Mouse (Mus musculus) heart, embryonic 14.5 days (tissue): Measurements from ENCODE around the gene Olfr1274-ps. TPM values are rescaled to one million over a fixed set of nuclear protein-coding genes. Genes with fewer than 3 reads are reported as not detected.
"Not testable (repeated sequence)": the region's sequence is repeated elsewhere in the genome, so short reads cannot be mapped to it uniquely, and the experiment has no call there.

Experiments used
- ATAC-seq: fragments of 200-750 bp; cut with Nextera tagmentation; 2 replicates; pipeline ENCODE4 v1.8.0; 2017; ENCODE audit warnings: low read depth, moderate TSS enrichment; ENCODE audit not compliant: insufficient number of reproducible peaks, insufficient read depth, low FRiP score
- H3K27ac ChIP-seq, 2 experiments: fragments of 200-500 bp in 1 of 2; fragments of 300-500 bp in 1 of 2; sonication (generic) in 1 of 2; replicated peaks in 1 of 2; 2 replicates each; pipeline ENCODE4 v1.5.1; 2012 to 2014; ENCODE audit warnings: low read depth in 2 of 2, low read length in 2 of 2, control low read depth in 1 of 2, mild to moderate bottlenecking in 1 of 2, mixed read lengths in 1 of 2; ENCODE audit not compliant: control insufficient read depth in 1 of 2, insufficient read depth in 1 of 2
- H3K27me3 ChIP-seq: fragments of 300-500 bp; sonication (generic); 2 replicates; pipeline ENCODE4 v1.6.1; 2014; ENCODE audit warnings: mild to moderate bottlenecking, low read length, control low read depth; ENCODE audit not compliant: control insufficient read depth, insufficient read depth
- H3K36me3 ChIP-seq: fragments of 300-500 bp; sonication (generic); 2 replicates; pipeline ENCODE4 v1.6.1; 2014; ENCODE audit warnings: mild to moderate bottlenecking, control low read depth, low read length, mixed read lengths; ENCODE audit not compliant: control insufficient read depth, insufficient read depth
- H3K4me1 ChIP-seq, 2 experiments: fragments of 200-500 bp in 1 of 2; fragments of 300-500 bp in 1 of 2; sonication (generic) in 1 of 2; 2 replicates each; pipeline ENCODE4 v1.6.1; 2012 to 2014; ENCODE audit warnings: low read length in 2 of 2, control low read depth in 1 of 2, mixed read lengths in 1 of 2; ENCODE audit not compliant: control insufficient read depth in 2 of 2, insufficient read depth in 2 of 2
- H3K4me2 ChIP-seq: fragments of 300-500 bp; sonication (generic); 2 replicates; pipeline ENCODE4 v1.6.1; 2014; ENCODE audit warnings: mild to moderate bottlenecking, low read length
- H3K4me3 ChIP-seq, 2 experiments: fragments of 200-500 bp in 1 of 2; fragments of 300-500 bp in 1 of 2; sonication (generic) in 1 of 2; 2 replicates each; pipeline ENCODE4 v1.5.1; 2012 to 2014; ENCODE audit warnings: low read length in 2 of 2, mild to moderate bottlenecking in 2 of 2, control low read depth in 1 of 2, low read depth in 1 of 2, moderate library complexity in 1 of 2; ENCODE audit not compliant: control insufficient read depth in 1 of 2, insufficient read depth in 1 of 2
- H3K9ac ChIP-seq: fragments of 300-500 bp; sonication (generic); 2 replicates; pipeline ENCODE4 v1.6.1; 2014; ENCODE audit warnings: mild to moderate bottlenecking, low read length
- H3K9me3 ChIP-seq: fragments of 300-500 bp; sonication (generic); 2 replicates; pipeline ENCODE4 v1.6.1; 2016; ENCODE audit warnings: low read length, control low read depth; ENCODE audit not compliant: control insufficient read depth
- WGBS: fragments of 180-500 bp; shearing (Covaris S2); extraction: QIAGEN DNeasy Blood & Tissue Kit; methylation state at CpG from one replicate; pipeline ENCODE4 v1.1.7; 2014; 5-methylcytosine and 5-hydroxymethylcytosine counted together
- polyA plus RNA-seq: library from polyadenylated mRNA; unstranded; fragments of >200 nt; fragmentation: Nextera tagmentation; extraction: Ambion mirVana; gene quantifications from 2 replicates; pipeline ENCODE4 v1.2.1, GENCODE M21; 2014

Olfr1274-ps gene
- polyA plus RNA-seq, 1 experiment from 2014 or later: not detected

- H3K36me3 ChIP-seq, ATAC-seq, H3K27ac ChIP-seq, H3K4me1 ChIP-seq, H3K9me3 ChIP-seq, H3K4me3 ChIP-seq, H3K27me3 ChIP-seq, H3K9ac ChIP-seq, H3K4me2 ChIP-seq: not testable (repeated sequence)
- no CpG with 5 or more reads among the region's 11 CpGs for WGBS
Measured at GRCm38 (mm10) chr2:90428988-90429717, 30.7 kb downstream of the Olfr1274-ps start.

DNA sequence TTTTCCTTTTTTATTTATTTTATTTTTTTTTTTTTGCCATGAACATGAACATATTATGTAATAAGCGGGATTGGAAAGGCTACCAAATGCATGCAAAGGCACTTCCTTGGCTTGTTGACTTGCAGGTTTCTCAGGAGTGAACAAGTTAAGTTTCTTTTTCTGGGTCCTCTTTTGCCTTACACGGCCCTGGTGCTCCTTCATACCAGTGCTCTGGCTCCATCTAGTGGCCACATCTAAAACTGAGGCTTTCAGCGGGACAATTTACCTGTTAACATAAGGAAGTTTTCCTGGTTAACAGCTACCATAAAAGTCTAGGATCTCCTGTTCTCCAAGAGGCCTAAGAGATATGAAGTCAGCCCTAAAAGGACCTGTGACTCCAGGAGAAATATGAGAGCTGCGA, 31.3 kb downstream of the Olfr1274-ps start:
- H3K4me2 ChIP-seq, H3K9me3 ChIP-seq, ATAC-seq, H3K4me1 ChIP-seq, H3K27ac ChIP-seq, H3K36me3 ChIP-seq, H3K27me3 ChIP-seq, H3K9ac ChIP-seq, H3K4me3 ChIP-seq: not testable (repeated sequence)
- WGBS: no CpG with 5 or more reads among the region's 4 CpGs

- H3K4me2 ChIP-seq, H3K4me3 ChIP-seq, ATAC-seq, H3K4me1 ChIP-seq, H3K27ac ChIP-seq, H3K9ac ChIP-seq, H3K36me3 ChIP-seq, H3K27me3 ChIP-seq, H3K9me3 ChIP-seq: not testable (repeated sequence)
- WGBS: 94% methylated on average over 1 of the region's 5 CpGs
Measured at GRCm38 (mm10) chr2:90437453-90437852, 39.0 kb downstream of the Olfr1274-ps start.

DNA sequence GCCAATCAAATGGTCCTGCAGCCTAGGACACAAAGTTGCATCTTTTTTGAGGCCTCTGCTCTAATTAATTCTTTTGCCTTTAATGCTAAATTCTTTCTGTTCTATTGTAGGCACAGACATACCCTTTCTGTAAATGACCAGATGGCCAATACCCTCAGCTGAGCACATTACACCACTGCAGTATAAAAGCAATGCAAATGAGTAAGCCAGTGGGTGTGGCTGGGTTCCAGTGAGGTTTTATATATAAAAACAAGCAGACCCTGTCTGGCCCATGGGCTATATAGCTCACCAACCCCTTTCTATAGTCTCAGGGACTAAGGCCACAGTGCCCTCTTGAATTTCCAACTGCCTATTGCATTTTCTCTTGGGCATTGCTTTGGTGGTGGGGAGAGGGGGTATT, 41.7 kb downstream of the Olfr1274-ps start:
- not testable (repeated sequence) for H3K9me3 ChIP-seq, H3K4me1 ChIP-seq, H3K36me3 ChIP-seq, ATAC-seq, H3K27me3 ChIP-seq, H3K27ac ChIP-seq, H3K4me2 ChIP-seq, H3K4me3 ChIP-seq, H3K9ac ChIP-seq

- H3K27me3 ChIP-seq, H3K4me2 ChIP-seq, H3K4me1 ChIP-seq, H3K36me3 ChIP-seq, H3K9ac ChIP-seq, H3K9me3 ChIP-seq, ATAC-seq, H3K27ac ChIP-seq, H3K4me3 ChIP-seq: not testable (repeated sequence)
- 76% methylated on average over 4 of the region's 4 CpGs for WGBS
Measured at GRCm38 (mm10) chr2:90441811-90442210, 43.3 kb downstream of the Olfr1274-ps start.

DNA sequence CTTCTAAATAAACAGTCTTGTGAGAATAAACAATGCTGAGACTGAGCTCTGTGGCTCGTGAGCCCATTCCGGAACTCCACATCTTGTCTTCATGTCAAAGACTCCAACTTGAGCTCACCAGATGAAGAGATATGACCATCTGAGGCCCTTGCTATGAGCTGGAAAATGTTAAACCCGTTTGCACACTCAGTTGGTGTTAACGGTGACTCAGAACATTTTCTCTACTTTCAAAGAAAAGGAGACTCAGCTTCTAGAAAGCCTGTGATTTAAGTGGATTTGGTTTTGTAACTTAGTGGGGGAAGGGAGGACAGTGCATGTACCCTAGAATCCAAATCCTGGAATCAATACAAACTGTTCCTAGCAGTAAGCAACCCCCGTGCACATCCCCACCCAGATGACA, 45.3 kb downstream of the Olfr1274-ps start:
- Histone ChIP-seq H3K4me2 (no peak overlapping the region), H3K4me1 (no peaks in the 10 kb centered on the region), H3K9me3 (no peaks in the 10 kb centered on the region), H3K4me3 (no peak overlapping the region), H3K36me3 (no peaks in the 10 kb centered on the region), H3K9ac (no peak overlapping the region), H3K27ac (no peak overlapping the region), H3K27me3 (no peaks in the 10 kb centered on the region)
- 77% methylated on average over 5 of the region's 5 CpGs for WGBS
- no peak for ATAC-seq

DNA sequence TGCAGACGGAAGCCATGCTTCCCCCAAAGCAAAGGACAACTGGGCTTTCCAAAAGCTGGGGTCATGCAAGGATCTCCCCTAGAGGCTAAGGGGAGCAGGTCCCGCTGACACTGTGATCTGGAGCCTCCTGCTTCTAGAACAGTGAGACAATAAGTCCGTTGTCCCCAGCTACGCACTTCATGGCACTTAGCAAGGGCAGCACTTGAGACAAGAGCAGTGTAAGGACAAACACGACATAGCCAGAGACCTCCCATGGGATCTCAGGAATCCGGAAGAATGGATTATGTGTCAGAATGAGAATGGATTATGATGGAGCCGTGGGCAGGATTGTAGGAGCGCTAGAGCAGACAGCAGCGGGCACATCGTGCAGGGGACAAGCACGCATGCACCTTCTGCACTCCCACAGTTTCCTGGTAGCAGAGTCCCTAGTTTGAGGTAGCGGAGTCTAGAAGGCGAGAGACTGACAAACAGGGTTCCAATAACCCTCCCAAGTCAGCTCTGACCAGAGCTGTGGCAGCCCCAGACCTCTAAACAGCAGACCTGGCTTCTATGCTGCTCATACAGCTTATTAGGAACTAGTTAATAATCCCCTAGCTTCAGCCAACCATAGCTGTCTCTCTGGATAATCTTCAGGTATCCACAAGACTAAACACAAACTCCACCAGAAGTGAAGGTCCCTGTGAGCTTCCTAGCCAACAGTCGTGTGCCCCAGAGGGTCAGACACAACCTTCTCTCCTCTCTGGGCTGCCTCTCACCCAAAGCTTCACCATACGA, 50.7 kb downstream of the Olfr1274-ps start:
- H3K27ac ChIP-seq: no peak overlapping the region
- H3K9ac ChIP-seq: no peak overlapping the region
- ATAC-seq: no peak
- H3K9me3 ChIP-seq: no peaks in the 10 kb centered on the region
- no peak overlapping the region for H3K4me2 ChIP-seq
- H3K4me3 ChIP-seq: no peak overlapping the region
- no peaks in the 10 kb centered on the region for H3K4me1 ChIP-seq
- WGBS: 71% methylated on average over 15 of the region's 15 CpGs
- H3K27me3 ChIP-seq: no peaks in the 10 kb centered on the region
- H3K36me3 ChIP-seq: no peaks in the 10 kb centered on the region; the same call in 1 of the 2 replicates
